Mouse (Mus musculus): ENCODE measurements around the gene Hist1h3e. TPM values are rescaled to one million over a fixed set of nuclear protein-coding genes. Genes with fewer than 3 reads are reported as not detected.
"Not testable (repeated sequence)": the region's sequence is repeated elsewhere in the genome, so short reads cannot be mapped to it uniquely, and the experiment has no call there.

The Hist1h3e gene
- polyA plus RNA-seq, 1 experiment, result 16.6 TPM

- TF ChIP-seq TAL1 (IDR thresholded peaks at IDR 0.05; ENCODE audit: low read length) (no peak), GATA1 (IDR thresholded peaks at IDR 0.05; ENCODE audit: low read length) (no peak)
- Histone ChIP-seq H3K27me3 (ENCODE audit: control insufficient read depth) (no peaks in the 10 kb centered on the region), H3K36me3 (ENCODE audit: control insufficient read depth) (peaks cover 11% of the 10 kb centered on the region), H3K4me3 (replicated peaks) (peak within 1 kb of the TSS; percentile 76), H3K4me1 (ENCODE audit: control insufficient read depth) (peaks cover 39% of the 10 kb centered on the region), H3K9me3 (ENCODE audit: control insufficient read depth, low read length) (no peaks in the 10 kb centered on the region)
Measured at GRCm38 (mm10) chr13:23575271-23575851, 13.2 kb upstream of the Hist1h3e start, which contains the start of gene Hist1h3d. TSS of gene Hist1h3d (plus strand) at chr13:23575763.

- not testable (repeated sequence) for H3K36me3 ChIP-seq (ENCODE audit: control insufficient read depth); H3K9me3 ChIP-seq (ENCODE audit: control insufficient read depth, low read length); H3K27me3 ChIP-seq (ENCODE audit: control insufficient read depth)
- Histone ChIP-seq H3K4me3 (replicated peaks) (peak overlapping the region; percentile 64), H3K4me1 (ENCODE audit: control insufficient read depth) (peaks cover 39% of the 10 kb centered on the region)
Measured at GRCm38 (mm10) chr13:23574546-23575170, 12.5 kb upstream of the Hist1h3e start.

GRCm38 (mm10) chr13:23573898-23574524 is 11.8 kb upstream of the Hist1h3e start, which contains the start of the genes Hist1h2bf and Hist1h2ad:
TSS of gene Hist1h2bf (minus strand) at chr13:23574196.
TSS of gene Hist1h2ad (plus strand) at chr13:23574381.
- H3K4me3 ChIP-seq (replicated peaks), result peak within 1 kb of the TSS; percentile 72
- not testable (repeated sequence) for H3K27me3 ChIP-seq (ENCODE audit: control insufficient read depth); H3K36me3 ChIP-seq (ENCODE audit: control insufficient read depth); H3K9me3 ChIP-seq (ENCODE audit: control insufficient read depth, low read length)
- H3K4me1 ChIP-seq (ENCODE audit: control insufficient read depth), result peaks cover 39% of the 10 kb centered on the region

GRCm38 (mm10) chr13:23573034-23573897 is 11.1 kb upstream of the Hist1h3e start:
- not testable (repeated sequence) for H3K9me3 ChIP-seq (ENCODE audit: control insufficient read depth, low read length); H3K27me3 ChIP-seq (ENCODE audit: control insufficient read depth); H3K36me3 ChIP-seq (ENCODE audit: control insufficient read depth)
- Histone ChIP-seq H3K4me3 (replicated peaks) (peak overlapping the region; percentile 72), H3K4me1 (ENCODE audit: control insufficient read depth) (peaks cover 39% of the 10 kb centered on the region)

GRCm38 (mm10) chr13:23572218-23573033 is 10.3 kb upstream of the Hist1h3e start:
- H3K36me3 ChIP-seq (ENCODE audit: control insufficient read depth), result peaks cover 2% of the 10 kb centered on the region
- peaks cover 40% of the 10 kb centered on the region for H3K4me1 ChIP-seq (ENCODE audit: control insufficient read depth)
- TF ChIP-seq GATA1 (IDR thresholded peaks at IDR 0.05; ENCODE audit: low read length), result no peak
- TF ChIP-seq TAL1 (IDR thresholded peaks at IDR 0.05; ENCODE audit: low read length), result no peak

GRCm38 (mm10) chr13:23571504-23572217 is 9.5 kb upstream of the Hist1h3e start:
- H3K4me1 ChIP-seq (ENCODE audit: control insufficient read depth), result peaks cover 39% of the 10 kb centered on the region
- not testable (repeated sequence) for H3K27me3 ChIP-seq (ENCODE audit: control insufficient read depth); H3K36me3 ChIP-seq (ENCODE audit: control insufficient read depth)

More at GRCm38 (mm10) chr13:23572218-23573033, 10.3 kb upstream of the Hist1h3e start:
- H3K4me3 ChIP-seq (replicated peaks), result peak overlapping the region; percentile 72
- no peaks in the 10 kb centered on the region for H3K27me3 ChIP-seq (ENCODE audit: control insufficient read depth)
- no peaks in the 10 kb centered on the region for H3K9me3 ChIP-seq (ENCODE audit: control insufficient read depth, low read length)

GRCm38 (mm10) chr13:23571022-23571503 is 8.9 kb upstream of the Hist1h3e start, which contains the start of the genes Hist1h2ae and Hist1h2bg:
TSS of gene Hist1h2ae (minus strand) at chr13:23571220.
TSS of gene Hist1h2bg (plus strand) at chr13:23571396.
- H3K4me1 ChIP-seq (ENCODE audit: control insufficient read depth), result peaks cover 38% of the 10 kb centered on the region
- H3K27me3 ChIP-seq (ENCODE audit: control insufficient read depth), result no peaks in the 10 kb centered on the region
- H3K36me3 ChIP-seq (ENCODE audit: control insufficient read depth), result no peaks in the 10 kb centered on the region; the same call in 1 of the 2 replicates
- no peaks in the 10 kb centered on the region for H3K9me3 ChIP-seq (ENCODE audit: control insufficient read depth, low read length)
- H3K4me3 ChIP-seq (replicated peaks), result peak within 1 kb of the TSS; percentile 72
- TF ChIP-seq GATA1 (IDR thresholded peaks at IDR 0.05; ENCODE audit: low read length), result no peak

More at GRCm38 (mm10) chr13:23571504-23572217, 9.5 kb upstream of the Hist1h3e start:
- H3K9me3 ChIP-seq (ENCODE audit: control insufficient read depth, low read length), result not testable (repeated sequence)
- H3K4me3 ChIP-seq (replicated peaks), result peak overlapping the region; percentile 72

GRCm38 (mm10) chr13:23570261-23571021 is 8.3 kb upstream of the Hist1h3e start:
- Histone ChIP-seq H3K4me1 (ENCODE audit: control insufficient read depth) (peaks cover 43% of the 10 kb centered on the region), H3K4me3 (replicated peaks) (peak overlapping the region; percentile 68)
- not testable (repeated sequence) for H3K27me3 ChIP-seq (ENCODE audit: control insufficient read depth); H3K9me3 ChIP-seq (ENCODE audit: control insufficient read depth, low read length); H3K36me3 ChIP-seq (ENCODE audit: control insufficient read depth)
